Mouse (Mus musculus) bone marrow, adult 2 months (tissue): ENCODE measurements around the gene Wwc1.

Experiments used
- CTCF ChIP-seq: fragments of 200-500 bp; IDR thresholded peaks from 2 replicates; pipeline ENCODE4 v1.5.1; 2011; ENCODE audit warnings: low read length, control low read depth; ENCODE audit not compliant: control insufficient read depth, insufficient read depth
- POLR2A ChIP-seq: fragments of 200-500 bp; IDR thresholded peaks from 2 replicates; pipeline ENCODE4 v1.6.1; 2011; ENCODE audit warnings: low read depth, mild to moderate bottlenecking, control low read depth, low read length, borderline replicate concordance; ENCODE audit not compliant: control insufficient read depth

DNA sequence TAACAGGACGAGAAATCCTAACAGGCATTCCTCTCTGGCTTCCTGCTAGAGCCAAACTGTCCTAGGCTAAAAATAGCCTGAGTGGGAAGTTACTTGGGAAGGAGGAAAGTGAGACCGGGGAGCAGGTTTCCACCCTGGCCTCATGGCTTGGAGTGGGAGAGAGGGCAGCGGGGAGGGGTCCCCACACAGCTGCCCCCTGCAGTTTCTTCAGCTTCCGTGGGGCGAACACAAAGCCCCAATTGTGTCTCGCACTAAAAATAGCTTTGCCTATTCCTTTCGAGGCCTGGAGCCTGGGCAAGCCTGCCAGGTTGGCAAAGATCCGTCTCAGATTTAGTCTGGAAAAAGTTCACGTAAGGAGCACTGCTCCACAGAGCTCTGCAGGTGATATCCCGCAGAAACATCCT, 87.3 kb downstream of the Wwc1 start:
- TF ChIP-seq CTCF (no peak), POLR2A (no peak)
